Mouse (Mus musculus): ENCODE results near the gene Mmgt2. TPM values are rescaled to one million over a fixed set of nuclear protein-coding genes. Genes with fewer than 3 reads are reported as not detected.

Gene Mmgt2
- total RNA-seq (2023), result 10 to 100 TPM; 19.5 to 19.7 TPM

GRCm38 (mm10) chr11:62648591-62649391 lies at the start of gene Mmgt2:
Gene Mmgt2 (plus strand): TSS chr11:62648664.

DNA sequence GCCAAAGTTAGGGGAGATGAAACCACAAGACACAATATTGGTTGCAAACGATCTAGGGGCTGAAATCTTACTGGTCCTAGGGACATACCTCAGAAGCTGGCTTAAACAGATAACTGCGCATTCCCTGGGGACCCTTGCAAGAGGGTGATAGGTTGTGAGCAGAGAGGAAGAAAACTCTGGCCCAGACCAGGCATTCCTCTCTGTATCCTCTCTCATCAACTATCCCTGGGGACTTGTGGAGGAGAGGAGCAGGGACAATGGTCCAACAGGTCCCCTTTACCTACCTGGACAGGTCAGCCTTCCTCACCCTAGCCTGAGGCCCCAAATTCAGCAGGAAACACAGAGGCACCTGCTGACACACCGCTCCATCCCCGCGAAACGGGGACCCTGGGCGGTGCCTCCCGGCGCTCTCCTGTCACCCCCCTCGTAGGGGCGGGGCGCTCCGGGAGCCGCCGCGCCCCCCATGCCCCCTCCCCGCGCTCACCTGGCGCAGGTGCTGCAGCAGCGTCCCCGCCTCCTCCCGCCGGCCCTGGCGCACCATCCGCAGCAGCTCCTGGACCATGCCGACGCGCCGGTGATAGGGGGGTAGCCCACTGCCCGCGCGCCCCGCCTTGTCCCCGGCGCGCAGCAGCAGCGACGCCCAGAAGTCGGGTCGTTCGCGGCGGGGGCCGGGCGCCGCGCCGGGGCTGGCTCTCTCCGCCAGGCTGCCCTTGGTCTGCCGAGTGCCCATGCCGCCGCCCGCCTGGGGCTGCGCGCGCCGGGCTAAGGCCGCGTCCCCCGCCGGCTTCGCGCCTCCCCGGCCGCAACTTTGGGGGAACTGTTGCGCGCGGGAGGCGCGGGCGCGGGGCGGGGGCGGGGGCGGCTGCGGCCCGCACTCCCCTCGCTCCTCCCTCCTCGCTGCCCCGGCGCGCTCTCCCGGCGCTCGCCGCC lies 538 bp upstream of the Mmgt2 start, which contains the start of gene Lrrc75a:
Gene Lrrc75a, minus strand, starts transcription at position 863 of the 930 bp plus-strand sequence.

Other genes with a start within 250 kb of the Mmgt2 start
- 1 to 10 TPM; 7.7 to 8.0 TPM for gene Pigl, start 190.2 kb upstream of the Mmgt2 start, total RNA-seq (2023)
- 100 to 1,000 TPM; 334 to 355 TPM for gene Ncor1, start 190.1 kb upstream of the Mmgt2 start, total RNA-seq (2023)
- 1 to 10 TPM; 3.1 to 7.6 TPM for gene Cenpv, start 109.4 kb upstream of the Mmgt2 start, total RNA-seq (2023)
- gene Ubb, start 97.5 kb upstream of the Mmgt2 start, total RNA-seq (2023), result 1,000 to 10,000 TPM; 1,257 to 1,613 TPM
- 10 to 100 TPM; 65.2 to 68.1 TPM for gene Trpv2, start 74.2 kb upstream of the Mmgt2 start, total RNA-seq (2023)
- gene Lrrc75a, start 141 bp upstream of the Mmgt2 start, total RNA-seq (2023), result 1 to 10 TPM; 4.0 to 5.0 TPM
- gene Zfp287, start 83.2 kb downstream of the Mmgt2 start, total RNA-seq (2023), result 1 to 10 TPM; 1.7 to 2.4 TPM
- gene Gm10428, start 104.4 kb downstream of the Mmgt2 start, total RNA-seq (2023), result not detected
- 1 to 10 TPM in 1 of 2 experiments, under 1 TPM in 1; 0.97 to 1.1 TPM for gene Zfp286, start 140.8 kb downstream of the Mmgt2 start, total RNA-seq (2023)
- gene Trim16, start 171.6 kb downstream of the Mmgt2 start, total RNA-seq (2023), result 10 to 100 TPM; 15.6 to 18.3 TPM
- gene Fbxw10, start 198.4 kb downstream of the Mmgt2 start, total RNA-seq (2023), result 1 to 10 TPM; 1.6 to 1.9 TPM
- 10 to 100 TPM; 16.0 to 16.9 TPM for gene Tvp23b, start 230.8 kb downstream of the Mmgt2 start, total RNA-seq (2023)

All from monocyte, adult 59 days (primary cell).